Mouse (Mus musculus) right cerebral cortex, postnatal 36 days (tissue): ENCODE results near the gene AA467197.

Experiments used
- DNase-seq, 2 experiments: peaks; one replicate each; pipeline ENCODE4 v3.0.0; 2022; ENCODE audit warnings: low spot score in 2 of 2, mixed read lengths in 1 of 2

The AA467197 gene

DNA sequence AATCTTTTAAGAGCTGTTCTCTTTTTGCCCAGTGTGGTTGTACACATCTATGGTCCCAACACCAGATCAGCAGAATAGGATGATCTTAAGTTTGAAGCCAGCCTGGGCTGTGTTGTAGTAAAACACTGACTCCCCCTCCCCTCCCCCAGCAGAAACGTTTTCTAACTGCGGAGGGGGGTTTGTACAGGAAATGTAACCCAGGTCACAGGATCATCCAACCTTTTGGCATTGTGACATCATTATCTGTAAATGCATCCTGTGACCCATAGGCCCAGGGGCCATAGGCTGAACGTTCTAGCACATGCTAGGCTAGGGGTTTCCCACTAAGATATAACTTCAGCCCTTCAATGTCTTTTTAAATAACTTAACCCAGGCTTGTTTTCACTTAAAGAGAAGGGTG lies at the start of gene AA467197:
Gene AA467197 (plus strand): TSS at position 301 of the 400 bp plus-strand sequence.
- DNase-seq = no peak

DNA sequence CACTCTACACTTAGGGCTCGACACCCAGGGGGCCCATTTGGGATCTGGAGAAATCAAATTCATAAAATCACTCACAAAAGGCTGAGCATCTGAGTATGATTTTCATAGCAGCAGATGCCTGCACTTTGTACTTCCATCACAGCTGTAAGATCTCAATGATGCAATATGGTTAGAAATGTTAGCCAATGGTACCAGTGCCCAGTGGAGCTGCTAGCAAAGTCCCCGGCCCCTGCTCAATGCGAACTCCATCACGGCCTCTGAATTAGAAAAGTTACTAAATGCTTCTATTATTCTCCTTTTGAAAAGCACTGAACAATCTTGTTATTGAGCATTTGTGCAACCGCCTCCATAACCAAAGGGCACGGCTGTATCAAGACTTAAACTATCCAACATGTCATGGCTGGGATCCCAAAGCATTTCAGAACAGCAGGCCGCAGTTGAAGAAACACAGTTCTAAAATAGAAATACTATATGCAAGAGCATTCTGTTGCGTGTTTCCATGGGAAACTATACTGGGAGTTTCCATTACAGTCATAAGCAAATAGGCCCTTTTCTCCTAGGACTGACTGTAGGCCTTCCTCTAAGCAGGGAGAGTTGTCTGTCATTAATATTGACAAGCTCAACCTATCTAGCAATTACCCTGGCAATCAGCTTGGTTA lies 48.8 kb upstream of the AA467197 start:
- no peak for DNase-seq

DNA sequence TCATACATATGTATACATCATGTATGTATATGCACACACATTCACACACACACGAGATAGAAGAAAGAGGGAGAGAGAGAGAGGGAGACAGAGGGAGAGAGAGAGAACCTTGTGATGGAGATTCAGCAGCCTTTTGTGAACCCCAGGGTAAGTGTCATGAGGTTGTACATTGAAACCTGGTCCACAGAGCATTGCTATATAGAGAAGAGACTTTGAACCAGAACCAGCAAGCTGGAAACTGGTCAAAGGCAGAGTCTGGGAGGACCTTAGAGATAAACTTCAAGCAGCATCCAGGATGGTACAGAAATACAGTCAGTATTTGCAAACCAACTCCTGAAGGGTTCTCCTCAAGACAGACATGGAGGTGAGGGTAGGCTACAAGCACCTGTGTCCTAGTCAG lies 46.4 kb upstream of the AA467197 start:
- DNase-seq = no peak

DNA sequence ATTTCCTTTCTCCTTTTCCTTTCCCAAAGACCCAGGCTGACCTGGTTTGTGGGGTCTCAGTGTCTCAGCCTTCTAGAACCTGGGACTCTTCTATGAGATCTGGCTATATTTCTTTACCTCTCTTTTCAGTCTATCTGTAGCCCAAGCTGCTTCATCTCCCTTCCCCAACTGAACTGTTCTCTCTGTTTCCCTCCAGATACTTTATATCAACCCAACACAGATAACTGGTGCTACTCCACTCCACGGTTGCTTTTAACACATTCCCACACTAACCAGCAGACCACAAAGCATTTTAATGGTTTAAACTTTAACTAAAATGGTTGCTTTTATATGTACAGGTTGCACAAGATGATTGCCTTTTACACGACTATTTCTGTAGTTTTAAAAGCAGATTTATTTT lies 45.6 kb upstream of the AA467197 start:
- no peak for DNase-seq

DNA sequence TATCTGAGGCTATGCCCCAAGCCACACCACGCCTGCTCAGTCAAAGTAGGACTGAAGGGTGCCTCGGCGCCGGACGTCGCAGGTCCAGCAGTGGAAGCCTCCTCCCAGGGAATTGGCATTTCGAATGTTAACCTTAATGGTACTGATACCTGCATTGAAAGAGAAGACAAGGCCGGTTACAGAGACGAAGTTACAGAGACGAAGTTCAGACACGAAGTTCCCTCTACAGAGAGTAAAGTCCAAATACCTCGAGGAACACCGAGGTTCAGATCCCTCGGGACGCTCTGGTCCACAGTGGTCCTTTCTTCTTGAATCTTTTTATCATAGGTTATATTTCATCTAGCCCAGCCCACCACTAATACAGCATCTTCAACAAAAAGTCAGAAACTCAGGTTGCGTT lies 41.3 kb upstream of the AA467197 start:
- no peak for DNase-seq

DNA sequence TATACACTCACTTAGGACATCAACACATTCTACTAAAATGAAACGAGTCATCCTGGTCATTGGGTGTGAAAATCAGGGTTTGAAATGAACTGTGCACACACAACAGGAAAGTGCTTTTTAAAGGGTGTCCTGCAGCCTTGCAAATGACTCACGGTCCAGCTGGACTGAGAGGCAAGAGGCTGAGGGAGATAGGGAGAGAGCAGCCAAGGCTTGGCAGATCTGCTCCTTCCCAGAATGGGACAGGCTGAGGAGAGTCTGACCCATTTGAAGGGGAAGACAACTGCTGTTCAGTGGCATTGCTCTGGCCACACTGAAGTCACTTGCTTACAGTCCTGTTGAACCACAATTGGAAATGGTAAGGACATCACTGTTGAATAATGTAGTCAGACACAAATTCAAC lies 37.0 kb upstream of the AA467197 start:
- DNase-seq = no peak

DNA sequence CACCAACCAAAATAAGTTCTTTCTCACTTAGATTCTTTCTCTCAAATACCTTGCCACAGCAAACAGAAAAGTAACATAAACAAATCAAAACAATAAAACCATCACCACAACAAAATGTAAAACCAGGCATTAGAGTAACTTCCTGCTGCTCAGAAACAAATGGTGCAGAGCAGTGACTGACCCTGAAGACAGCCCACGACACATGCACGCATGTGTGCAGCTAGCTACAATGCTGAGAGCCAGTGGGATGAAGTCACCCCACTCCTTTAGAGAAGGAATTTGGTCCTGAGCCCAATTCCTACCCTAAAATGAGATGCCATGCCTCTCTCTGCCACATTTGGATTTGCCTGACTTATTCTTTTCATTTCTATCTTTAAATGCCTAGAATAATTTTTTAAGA lies 35.4 kb upstream of the AA467197 start:
- no peak for DNase-seq

DNA sequence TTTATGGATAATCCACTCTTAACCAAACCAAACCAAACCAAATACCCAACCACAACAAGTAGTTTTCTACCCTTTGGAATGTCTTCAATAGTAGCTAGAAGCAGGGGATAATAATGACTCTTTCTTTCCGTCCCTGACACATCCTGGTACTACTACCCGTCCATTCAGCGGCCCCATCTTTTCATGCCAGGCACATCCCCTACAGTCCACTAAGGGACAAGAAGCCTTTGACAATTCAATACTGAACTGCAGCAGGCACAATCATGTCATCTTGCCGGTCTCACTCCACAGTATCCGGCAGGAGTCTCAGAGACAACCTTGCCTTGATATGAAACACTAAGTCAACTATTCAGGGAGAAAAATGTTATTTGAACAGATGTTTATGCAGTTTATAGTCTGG lies 31.0 kb upstream of the AA467197 start:
- DNase-seq = peak in 1 of 2 experiments; percentile 20

DNA sequence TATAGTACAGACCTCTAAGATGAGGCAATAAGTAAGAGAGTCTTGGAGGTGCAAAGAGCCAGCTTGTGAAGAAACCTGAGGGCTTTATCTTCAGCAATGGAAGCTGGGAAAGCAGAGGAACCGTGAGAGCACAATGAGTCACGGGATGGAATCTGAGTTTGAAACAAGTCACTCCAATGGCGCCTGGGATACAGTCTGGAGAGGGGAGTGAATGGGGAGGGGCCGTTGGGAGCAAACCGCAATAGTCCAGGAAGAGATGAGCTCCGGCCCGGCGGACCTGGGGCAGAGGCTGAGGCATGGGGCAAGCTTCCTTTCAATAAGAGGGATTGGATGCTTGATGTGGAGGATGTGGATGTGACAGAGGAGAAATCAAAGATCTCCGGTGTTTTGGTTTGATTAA lies 28.0 kb upstream of the AA467197 start:
- no peak for DNase-seq

DNA sequence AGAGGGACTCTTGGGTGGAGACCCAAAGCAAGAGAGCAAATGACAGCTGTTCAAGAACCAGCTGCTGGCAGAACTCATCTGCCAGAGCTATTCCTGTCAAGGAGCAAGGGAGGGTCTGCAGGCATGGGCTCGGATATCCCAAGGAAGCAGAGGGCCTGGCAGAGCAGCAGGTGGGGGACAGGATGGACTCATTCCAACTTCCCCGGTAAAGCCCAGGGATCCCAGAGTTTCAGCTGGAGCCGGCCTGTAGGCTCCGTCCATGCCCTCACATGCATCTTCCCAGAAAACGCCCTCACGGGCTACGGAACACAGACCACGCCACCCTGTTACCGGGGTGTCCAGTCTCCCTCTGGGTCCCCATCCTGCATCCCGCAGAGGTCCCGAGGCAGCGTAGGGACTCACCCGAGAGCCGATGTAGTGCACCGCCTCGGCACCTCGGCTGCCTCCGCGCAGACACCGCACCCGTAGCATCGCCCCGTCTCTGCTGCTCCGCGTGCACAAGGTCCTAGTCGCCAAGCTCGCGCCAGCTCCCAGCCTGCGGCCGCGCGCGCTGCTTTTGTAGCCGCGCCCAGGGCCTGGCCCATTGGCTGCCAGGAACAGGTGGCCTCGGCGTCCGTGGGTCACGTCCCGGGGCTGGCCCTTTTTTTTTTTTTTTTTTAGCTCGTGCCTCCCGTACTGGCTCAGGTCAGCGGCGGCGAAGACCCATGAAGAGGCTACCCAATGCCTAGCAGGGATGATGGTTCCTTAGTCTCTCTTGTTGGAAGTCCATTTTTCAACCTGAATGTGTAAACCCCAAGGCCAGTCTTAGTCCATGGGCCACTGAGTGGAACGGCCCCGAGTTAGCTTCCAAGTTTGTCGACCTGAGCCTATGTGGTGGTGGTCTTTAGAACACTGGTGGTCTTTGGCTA lies 25.8 kb upstream of the AA467197 start, which contains the start of gene Gatm:
Gene Gatm (minus strand): TSS at position 558 of the 908 bp plus-strand sequence.
- peak; percentile 73 to 75 for DNase-seq

DNA sequence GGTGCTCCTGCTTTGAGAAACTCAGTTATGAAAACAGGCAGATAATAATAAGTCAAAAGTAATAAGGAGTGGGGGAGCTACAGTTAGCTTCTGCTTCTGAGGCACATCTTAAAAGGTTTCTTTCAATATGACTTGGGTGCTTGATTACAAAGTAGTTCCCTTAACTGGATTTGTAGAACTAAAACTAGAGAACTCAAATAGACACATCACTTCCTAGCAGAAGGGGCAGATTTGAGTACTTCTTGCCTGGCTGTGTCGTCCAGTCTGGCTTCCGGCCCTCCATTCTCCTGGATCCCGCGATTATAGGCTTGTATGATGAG lies 25.2 kb upstream of the AA467197 start:
- no peak for DNase-seq

DNA sequence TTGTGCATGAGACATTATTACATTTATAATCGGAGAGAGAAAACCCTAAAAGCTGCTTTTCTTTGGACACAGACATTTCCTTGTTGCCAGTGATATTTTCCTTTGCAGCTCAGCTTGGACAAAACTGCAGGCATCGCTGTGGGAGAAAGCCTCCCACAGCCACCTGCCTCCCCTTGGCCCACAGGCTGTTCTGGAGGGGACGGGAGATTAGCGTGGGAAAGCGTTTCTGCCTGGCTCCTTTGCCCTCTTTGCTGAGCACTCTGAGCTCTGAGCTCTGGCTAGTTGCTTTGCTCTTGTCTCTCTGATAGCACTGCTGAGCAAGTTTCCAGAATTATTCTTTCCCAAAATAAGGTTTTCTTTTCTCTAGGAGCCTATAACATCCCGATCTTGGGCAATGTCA lies 20.5 kb upstream of the AA467197 start:
- DNase-seq = no peak

DNA sequence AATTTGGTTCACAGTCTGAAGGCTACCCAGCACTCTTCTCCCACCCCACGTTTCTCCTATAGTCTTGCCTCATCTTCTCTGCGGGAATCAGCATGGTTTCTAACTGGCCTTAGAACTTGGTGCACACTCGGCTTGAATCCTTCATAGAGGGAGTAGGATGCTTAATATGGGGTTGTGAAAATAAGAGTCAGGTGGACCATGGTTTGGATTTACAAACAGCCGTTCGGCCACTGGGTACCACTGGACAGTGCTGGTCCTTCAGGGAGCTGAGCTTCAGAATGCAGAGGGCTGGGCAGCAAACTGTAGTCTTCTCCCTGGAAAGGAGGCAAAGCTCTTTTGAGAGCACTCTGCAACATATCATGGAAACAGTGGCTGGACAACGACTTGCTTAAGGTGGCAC lies 19.0 kb upstream of the AA467197 start:
- no peak for DNase-seq

DNA sequence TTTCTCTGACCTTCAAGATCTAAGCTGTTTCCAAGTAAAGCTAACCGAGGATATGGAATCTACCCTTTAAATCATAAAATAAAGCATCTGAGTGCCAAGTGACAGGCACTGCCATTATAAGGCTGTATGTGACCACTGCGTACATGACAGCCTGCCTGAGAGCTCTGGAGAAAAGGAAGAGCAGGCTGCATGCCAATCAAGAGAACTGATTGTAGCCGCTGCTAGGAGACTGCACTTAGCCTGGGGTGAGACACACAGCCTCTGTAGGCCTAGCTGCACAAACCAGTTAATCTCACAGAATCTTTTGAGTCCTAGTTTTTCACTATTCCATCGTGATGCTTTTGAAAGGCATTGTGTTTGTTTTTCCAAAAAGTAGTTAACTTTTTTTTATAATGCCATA lies 18.1 kb upstream of the AA467197 start:
- no peak for DNase-seq

DNA sequence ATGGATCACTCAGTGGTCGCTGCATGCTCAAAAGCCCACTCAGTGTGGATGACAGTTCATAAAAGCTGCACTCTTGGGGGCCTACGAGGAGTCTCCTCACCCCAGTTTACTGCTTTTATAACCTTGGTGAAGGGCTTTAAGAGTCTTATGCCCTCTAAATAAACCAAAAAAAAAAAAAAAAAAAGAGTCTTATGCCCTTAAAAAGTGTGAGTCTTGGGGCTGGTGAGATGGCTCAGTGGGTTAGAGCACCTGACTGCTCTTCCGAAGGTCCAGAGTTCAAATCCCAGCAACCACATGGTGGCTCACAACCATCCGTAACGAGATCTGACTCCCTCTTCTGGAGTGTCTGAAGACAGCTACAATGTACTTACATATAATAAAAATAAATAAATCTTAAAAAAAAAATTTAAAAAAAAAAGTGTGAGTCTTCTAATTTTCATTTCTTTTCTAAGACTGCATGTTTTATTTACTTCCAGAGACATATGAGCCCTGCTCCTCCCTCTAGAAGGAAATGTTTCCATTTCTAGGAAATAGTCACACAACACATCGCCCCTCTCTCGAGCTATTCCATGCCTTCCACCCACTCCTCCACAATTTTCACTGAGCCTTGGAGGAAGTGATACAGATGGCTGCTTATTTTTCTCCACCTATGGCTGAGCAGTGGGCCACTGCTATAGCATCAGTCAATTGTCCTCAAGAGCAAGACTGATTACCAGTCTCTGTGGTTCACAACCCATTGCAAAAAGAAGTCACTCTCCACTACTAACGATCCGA lies 15.3 kb upstream of the AA467197 start:
- DNase-seq = no peak

DNA sequence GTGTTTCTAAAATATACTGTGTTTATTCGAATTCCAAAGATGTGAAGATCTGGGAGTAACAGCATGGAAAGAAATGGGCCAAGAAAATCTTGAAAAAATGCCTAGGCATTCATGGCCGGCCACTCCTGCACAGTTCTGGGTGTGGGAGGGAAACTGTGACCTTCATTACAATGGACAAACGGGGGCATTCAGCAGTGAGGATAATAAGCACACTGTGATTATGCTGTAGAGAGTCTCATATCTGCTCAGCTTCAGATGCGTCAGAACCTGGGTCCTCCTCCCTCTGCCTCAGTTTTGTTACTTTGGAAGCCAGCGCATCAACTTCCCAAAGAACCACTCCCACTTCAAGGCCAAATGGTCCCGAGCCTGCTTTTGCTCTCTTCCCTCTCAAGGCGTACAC lies 10.9 kb upstream of the AA467197 start:
- no peak for DNase-seq

DNA sequence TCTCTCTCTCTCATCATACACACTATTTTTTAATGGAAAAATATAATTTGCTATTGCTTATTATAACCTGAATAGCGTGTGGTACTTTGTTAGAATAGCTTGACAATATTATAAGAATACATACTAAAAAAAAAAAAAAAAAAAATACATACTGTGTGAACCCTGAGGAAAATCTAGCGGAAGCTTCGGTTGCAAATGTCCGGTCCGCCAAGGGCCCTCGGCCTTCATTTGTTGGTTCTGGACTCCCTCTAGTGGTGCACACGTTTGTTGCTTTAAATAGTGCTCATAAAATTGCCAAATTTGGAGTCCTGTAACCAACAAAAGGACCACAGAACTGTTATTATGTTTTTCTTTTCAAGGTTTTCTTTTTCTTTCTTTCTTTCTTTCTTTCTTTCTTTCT lies 7.8 kb upstream of the AA467197 start:
- DNase-seq = peak; percentile 67 to 69

DNA sequence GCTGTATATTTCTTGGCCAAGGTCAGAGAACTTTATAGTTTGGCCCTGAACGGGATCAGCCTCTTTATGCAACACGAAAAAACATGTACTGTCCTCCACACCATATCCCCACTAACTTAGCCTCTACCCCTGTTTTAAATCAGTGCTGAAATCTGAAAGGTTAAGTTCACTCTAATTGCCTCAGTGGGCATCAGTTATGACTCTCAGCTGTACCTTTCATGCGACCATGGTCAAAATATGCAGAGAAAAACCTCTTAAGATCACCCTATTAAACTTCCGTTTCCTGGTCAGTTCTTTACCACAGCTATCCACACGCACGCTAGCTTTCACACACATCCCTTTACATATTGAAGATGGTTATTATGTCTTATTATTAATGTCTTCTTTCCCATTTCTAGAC lies 6.9 kb upstream of the AA467197 start:
- DNase-seq = no peak

DNA sequence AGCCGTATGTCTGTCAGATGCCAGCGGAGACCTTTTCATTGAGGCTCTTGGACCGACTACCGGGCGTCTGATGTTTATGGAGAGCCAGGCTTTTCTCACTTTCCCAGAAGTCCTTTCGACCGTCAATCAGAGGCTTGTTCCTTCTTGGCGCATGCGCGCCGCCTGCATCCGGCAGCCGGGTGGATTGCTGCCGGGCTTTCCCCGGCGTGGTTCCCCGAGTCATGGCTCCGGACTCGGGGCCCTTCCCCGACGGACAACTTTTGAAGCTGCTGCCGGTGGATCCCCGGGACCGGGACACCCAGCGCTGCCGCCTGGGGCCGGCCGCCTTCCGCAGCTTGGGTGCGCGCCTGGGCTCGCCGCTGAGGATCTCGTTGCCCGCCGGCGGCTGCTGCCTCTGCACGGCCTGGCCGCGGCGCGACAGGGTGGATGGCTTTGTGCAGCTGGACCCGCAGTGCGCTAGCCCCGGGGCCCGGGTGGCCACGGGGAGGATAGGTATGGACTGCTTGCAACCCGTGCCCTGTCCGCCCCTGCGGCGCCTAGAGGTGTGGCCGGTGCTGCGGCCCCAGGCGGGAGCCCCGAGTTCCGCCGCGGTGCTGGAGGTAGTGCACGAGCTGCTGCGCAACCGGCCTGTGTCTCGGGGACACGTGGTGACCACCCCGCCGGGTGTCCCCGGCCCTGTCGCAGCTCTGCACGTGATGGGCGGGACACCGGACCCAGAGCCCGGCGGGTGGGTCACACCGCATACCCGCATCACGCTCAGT lies 6.1 kb upstream of the AA467197 start:
- DNase-seq = peak; percentile 84 to 89

DNA sequence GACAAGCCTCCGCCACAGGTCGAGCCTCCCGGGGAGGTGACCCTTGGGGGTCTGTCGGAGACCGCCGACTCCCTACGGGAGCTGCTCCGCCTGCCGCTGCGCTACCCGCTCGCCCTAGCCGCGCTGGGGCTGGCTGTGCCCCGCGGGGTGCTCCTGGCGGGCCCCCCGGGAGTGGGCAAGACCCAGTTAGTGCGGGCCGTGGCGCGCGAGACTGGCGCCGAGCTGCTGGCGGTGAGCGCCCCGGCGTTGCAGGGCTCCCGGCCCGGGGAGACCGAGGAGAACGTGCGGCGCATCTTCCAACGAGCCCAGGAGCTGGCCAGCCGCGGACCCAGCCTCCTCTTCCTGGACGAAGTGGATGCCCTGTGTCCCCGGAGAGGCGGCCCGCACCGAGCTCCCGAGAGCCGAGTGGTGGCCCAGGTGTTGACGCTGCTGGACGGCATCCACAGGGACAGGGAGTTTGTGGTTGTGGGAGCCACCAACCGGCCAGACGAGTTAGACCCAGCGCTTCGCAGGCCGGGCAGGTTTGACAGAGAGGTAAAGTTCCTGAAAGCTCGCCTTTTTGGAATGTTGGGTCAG lies 5.5 kb upstream of the AA467197 start:
- no peak for DNase-seq

DNA sequence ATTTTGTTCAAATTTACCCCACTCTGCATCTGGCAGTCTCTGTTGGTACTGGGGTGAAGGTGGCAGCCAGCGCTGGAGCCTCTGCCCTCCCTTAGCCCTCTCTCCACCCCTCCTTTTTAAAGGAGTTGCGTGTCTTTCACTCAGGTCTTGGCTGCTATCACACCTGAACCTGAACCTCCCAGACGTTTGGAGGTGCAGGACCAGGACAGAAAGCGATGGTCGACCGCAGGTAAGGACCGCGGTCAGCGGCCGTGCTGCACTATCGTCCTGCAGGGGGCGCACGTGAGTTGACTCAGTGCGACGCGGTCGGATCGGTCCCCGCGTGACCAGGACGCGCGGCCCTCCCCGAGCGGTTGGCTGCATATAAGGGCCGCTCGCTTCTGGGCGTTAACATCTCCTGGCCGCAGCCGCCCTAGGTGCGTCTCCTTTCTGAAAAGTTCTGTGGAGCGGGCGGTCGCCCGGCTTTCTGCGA lies 776 bp downstream of the AA467197 start:
- DNase-seq = peak in 1 of 2 experiments; percentile 39
